Mouse (Mus musculus) naive thymus-derived CD4-positive, alpha-beta T cell, adult 2 months (primary cell): ENCODE data around the gene Fam118a.
"Not testable (repeated sequence)": the region's sequence is repeated elsewhere in the genome, so short reads cannot be mapped to it uniquely, and the experiment has no call there.

Source experiments
- DNase-seq: peaks from one replicate; pipeline ENCODE4 v3.0.0-alpha.2; 2011; ENCODE audit warnings: low read depth

Gene Fam118a

DNA sequence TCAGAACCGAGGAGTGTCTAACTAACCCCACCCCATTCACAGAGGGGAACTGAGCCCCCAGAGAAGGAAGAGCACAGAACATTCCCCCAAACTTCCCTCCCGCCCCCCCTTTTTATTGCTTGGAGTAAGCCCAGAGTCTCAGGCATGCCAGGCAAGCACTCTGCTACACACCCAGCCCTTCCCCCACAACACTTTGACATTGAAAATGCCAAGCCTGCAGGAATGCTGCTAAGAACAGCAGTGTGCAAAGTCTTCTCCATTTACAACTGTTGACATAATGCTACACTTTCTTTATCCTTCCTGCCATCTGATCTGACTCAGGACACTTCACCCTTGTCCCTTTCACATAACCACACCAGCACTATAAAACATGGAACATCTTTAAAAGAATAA is 16.1 kb upstream of the Fam118a start:
- DNase-seq = no peak

DNA sequence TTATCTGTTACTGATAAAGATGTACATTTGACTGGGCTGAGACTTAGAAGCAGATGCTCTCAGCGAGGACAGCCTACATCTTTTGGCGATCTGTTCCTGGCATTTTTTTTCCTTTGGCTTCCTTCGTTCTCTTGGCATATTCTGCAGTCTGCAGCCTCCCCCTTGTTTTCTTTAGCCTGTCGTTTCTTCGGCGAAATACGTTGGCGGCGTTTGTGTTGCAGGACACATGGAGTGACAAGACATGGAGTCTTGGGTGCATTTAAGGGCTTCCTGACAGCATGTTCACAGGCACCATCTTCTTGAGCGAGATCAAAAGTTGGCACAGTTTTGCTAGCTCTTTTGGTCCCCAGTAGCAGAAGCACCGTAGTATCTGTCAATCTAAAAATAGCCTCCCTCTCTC is 13.0 kb upstream of the Fam118a start:
- no peak for DNase-seq

DNA sequence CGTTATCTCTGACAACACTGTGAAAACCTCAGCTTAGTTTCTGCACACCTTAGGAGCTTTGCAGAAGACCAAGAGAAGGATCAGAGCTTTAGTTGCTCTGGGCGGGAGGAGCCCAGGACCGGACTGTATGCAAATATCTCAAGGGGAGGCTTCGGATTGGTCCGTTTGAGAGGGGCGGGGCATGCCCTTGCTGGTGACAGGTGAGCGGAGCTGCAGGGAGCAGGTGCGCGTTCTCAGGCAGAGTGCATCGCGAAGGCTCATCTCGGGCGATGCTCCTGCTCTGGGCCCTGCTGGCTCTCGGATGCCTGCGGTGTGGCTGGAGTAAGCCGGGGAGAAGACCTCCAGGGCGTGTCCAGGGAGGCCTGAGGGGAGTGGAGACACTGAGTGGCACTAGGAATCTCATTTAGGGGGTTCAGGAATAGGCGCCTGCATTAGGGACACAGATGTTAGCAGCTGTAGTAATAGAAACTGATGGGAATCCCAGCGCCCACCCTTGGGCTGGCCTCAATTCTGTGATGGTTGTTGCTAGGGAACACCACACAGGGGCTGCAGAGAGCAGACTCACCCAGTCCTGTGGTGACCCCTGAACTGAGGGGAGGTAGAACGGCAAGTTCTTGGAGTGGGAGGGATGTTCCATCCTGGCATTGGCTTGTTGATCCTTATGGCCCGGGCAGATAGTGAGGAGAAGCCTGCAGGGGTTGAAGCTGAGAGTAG is 11.6 kb upstream of the Fam118a start, which contains the start of gene Upk3a:
Upk3a (plus strand) TSS at position 191 of the 714 bp plus-strand sequence.
- no peak for DNase-seq

DNA sequence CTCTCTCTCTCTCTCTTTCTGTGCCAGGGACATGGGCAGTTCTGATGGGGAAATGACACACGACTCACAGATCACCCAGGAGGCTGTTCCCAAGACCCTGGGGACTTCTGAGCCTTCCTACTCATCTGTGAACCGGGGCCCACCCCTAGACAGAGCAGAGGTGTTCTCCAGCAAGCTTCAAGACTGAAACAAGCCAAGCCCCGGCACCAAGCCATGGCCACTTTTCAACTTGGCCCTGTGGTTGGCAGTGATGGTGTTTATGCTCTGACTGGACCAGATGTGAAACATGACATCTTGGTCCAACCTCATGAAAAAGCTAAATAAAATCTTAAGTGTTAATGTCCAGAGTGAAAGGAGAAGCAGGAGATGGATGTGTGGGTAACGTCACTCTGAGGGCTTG is 6.5 kb upstream of the Fam118a start:
- DNase-seq = no peak

DNA sequence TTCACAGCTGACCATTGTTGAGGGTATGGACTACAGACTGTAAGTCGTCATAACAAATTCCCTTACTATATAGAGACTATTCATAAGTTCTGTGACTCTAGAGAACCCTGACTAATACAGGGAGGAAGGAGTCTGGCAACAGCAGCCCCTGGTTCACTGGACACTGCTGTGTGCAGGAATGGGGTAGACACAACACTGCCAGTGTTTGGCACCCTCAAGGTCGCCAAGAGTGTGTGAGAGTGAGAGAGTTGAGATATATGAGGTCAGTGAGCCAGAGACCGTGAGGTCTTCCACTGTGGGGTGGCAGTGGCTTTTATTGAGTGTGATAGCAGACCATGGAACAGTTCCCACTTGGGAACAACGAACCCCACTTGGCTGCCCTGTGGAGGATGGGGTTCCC is 2.6 kb upstream of the Fam118a start:
- no peak for DNase-seq

DNA sequence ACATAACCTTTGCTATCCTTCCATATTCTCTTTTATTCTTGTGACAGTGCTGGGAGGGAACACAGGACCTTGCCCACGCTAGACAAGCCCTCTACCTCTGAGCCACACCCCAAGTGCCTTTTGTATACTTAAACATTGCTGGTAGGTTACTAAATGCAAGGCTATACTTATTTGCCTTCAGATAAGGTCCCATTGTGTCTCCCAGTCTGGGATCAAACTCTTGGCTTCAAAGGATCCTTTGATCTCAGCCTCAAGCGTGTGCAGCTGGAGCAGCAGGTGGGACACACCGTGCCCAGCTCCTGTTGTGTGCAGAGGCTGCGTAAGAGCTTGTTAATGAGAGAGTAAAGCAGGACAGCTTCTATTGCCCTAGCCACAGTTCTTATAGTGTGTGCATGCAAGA is 1.0 kb upstream of the Fam118a start:
- no peak for DNase-seq

DNA sequence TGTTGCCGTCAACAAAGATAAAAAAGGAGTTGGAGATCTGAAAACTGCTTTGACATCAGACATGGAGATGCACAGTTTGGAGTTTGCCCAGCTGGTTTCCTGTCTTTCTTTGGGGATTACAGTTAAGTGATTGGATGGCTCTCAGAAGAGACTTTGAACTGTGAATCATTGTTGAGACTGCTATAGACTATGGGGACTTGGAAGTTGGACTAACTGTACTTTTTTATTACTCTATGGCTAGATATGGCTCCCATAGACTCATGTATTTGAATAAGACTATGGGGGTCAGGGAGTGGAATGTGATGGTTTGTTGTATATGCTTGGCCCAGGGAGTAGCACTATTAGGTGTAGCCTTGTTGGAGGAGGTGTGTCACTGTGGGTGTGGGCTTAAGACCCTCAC is 1.9 kb downstream of the Fam118a start:
- DNase-seq = not testable (repeated sequence)

DNA sequence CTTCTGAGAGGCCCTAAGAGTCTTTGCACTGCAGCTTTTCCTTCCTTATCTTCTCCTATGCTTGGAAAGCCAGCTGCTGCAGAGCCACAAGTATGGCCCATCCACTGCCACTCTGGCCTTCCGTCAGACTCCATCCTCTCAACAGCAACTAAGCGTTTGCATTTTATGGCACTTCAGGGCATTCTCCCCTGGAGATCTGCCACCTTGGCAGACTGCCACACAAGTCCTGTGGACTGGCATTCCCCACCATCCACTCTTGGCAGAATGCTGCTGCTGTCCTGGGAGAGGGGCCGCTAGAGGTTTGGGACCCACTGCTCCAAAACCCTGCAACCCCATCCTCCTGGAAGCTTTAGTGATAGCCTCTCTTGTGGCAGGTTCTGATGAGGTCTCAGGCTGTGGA is 3.1 kb downstream of the Fam118a start:
- no peak for DNase-seq

DNA sequence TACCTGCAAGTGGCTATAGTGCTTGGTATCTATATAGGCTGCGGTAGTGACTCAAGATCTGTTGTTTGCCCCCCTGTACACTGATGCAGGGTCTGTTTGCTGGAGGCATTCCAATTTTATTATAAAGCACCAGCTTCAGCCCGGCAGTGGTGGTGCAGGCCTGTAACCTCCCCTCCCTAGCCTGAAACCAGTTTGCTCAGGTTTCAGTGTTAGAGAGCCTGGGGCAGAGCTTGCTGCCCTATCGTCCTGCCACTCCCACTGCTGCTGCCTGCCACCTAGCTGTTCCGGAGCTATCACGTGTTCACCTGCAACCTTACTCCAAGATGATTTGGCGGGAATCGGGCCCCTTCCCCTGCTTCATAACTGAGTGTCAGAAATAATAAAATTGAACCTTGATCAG is 5.2 kb downstream of the Fam118a start:
- DNase-seq = not testable (repeated sequence)

DNA sequence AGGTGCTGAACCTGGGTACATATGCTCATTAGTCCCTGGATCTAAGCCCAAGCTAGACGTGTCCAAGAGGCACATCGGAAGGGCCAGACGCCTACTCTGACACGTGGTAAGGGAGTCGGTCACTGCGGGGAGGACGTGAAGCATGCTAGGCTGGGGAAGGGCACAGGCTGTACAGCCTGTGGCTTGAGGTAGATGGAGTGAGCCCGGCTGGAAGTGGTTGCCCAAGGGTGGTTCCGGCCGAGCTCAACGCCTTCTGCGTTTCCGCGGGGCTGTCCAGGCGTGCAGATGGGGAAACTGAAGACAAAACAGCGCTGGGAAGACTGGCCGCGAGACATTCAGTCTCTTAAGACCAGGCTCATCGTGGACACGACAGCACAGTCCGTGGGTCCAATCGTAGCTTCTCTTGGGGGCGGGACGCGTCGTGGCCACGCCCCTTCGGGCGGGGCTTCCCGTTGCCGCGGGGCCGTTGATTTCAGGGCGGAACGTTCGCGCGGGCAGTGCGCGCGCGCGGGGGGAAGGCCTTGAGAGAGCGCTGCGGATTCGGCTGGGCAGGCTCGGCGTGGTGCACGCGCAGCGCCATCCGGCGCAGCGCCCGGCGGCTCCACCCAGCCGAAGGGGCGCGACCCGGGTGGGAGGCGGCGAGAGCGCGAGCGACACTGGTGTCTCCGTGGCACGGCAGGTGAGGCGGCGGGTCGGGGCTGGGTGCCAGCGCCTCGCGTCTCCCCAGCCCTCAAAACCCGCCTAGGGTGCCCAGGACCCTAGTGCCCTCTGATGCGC is 8.0 kb downstream of the Fam118a start:
- DNase-seq = peak; percentile 99

GRCm38 (mm10) chr15:85037343-85037690 is 8.6 kb downstream of the Fam118a start:
- DNase-seq = no peak

DNA sequence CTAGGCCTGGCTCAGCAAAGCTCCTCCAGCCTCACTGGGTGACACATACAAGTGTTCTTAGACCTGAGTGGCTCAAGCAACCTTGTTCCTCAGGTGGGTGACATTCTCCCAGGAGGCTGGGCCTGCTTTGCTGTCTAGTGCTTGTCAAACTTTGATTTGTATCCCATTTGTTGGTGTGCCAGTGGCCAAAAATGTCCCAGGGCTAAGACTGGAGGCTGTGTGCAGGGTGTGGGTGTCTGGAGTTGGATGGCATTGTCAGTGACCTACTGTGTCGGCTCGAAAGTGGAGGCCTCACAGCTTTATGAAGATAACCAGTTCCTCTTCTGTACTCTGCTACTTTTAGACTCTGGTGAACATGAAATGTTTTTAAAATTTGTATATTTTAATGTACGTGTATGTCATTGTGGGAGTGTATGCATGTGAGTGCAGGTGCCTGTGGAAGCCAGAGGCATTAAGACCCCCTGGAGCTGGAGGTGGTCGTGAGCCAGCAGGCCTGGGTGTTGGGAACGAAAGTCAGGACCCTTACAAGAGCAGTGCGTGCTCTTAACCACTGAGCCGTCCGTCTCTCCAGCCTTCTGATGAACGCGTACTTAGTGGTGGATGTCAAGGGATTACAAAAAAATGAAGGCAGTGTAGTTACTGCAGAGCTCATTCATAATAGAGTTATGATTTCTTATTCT is 12.9 kb downstream of the Fam118a start:
- no peak for DNase-seq

DNA sequence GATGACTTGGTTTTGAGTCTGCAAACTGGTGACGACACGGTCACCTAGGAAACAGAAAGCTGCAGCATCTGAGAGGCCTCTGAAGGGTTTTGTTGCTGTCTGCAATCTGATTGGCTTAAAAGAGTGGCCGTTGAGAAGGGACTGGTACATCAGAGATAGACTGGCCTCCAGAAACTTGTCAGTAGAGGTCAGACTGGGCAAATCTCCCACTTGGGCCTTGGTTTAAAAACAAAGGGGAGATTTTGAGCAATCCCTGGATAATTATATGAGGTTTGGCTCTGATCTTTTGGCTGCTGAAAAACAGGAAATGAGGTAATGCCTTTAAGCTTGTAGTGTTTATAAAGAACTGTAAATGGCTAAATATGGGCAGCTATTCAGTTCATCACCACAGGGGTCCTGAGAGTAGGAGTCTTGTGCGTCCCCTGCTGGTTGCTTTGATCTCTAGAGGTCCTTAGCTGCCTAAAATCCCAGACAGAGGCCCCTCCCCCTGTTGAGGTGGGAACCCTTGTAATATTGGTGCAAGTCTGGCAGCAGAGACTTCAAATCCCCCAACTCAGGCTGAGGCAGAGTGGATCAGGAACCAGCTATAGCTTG is 13.7 kb downstream of the Fam118a start:
- peak; percentile 96 for DNase-seq

DNA sequence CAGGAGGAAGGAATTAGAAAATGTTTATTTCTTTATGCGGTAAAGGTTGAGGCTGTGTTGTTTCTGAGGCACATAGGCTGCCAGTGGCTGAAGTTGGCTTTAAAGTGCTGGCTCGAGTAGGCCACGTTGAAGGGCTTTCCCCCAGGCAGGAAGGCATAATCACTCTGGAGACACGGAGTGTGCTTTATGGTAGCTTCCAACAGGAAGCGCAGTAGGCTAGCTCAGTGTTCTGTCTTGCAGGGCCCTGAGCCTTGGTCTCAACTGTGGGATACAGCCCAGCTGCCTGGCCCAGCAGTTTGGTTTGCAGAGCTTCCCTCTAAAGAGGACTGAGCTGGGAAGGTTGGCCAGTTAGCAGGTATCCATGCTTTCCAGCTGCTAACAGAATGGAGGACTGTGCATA is 14.4 kb downstream of the Fam118a start:
- DNase-seq = no peak

GRCm38 (mm10) chr15:85043761-85044160 is 15.0 kb downstream of the Fam118a start:
- DNase-seq = peak; percentile 16

DNA sequence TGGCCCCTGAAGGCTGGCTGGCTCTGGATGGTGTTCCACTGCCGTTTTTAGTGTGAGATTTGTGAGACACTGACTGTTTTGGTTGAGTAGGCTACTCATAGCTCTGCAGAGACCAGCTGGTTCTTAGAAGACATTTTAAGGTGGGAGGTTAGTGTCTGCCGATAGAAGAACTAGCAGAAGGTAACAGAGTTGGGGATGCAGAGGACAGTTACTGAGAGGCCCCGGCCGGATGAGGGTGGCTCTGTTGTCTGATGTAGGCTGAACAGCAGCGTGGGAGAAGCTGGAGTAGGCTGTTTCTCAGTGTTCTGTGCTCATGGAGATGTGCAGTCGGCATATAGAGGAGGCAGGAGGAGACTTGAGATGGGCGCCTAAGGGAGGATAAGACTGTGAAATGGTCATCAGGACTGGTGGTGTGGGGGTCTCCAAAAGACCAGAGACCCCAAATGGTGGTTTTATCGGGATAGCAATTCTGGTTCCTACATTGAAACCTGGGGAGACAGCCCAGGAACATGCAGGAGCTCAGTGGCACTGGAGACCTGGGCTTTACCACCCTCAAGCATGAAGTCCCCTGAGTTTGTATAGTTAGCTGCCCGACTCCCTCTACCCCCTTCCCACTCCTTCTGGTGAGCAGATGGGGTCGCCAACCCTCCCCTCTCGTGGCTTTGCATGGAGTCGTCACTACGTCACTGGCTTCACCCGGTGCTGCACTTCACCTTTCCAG is 17.6 kb downstream of the Fam118a start:
- DNase-seq = no peak

- no peak for DNase-seq
Measured at GRCm38 (mm10) chr15:85047865-85048264, 19.1 kb downstream of the Fam118a start.

DNA sequence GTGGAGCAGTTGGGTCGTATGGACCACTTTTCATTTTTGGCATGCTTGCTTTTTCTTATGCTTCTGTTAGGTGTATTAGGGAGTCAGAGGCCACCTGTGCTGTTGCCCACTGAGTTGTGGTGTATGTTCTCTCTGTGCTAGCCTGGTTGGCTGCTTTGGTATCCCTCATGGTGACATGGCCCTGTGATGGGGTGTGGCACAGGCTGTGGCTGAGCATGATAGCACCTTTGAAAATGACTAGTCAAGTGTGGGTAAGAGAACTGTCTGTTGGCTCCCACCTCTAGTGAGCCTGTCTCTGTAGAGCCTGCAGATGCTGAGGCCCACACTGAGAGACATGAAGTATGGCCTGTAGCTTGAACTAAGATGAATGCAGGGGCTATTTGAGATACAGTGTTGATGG is 21.0 kb downstream of the Fam118a start:
- no peak for DNase-seq

DNA sequence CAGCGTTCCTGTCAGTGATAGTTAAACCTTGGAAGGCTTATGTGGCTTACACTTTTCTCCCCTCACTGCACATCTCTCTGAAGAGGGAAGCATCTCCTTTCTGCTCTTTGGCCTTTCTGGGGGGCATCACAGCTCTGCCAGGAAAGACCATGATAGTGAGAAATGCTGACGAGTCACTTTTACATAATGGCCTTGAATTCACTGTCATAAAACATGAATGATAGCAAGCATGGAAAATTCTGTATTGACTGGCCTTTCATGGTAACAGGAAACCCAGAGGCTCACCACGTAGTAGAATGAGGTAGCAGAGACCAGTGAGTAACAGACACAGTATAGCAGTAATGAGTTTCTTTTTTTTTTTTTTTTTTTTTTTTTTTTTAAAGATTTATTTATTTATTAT is 25.4 kb downstream of the Fam118a start:
- no peak for DNase-seq

GRCm38 (mm10) chr15:85055186-85055585 is 26.4 kb downstream of the Fam118a start:
- no peak for DNase-seq

DNA sequence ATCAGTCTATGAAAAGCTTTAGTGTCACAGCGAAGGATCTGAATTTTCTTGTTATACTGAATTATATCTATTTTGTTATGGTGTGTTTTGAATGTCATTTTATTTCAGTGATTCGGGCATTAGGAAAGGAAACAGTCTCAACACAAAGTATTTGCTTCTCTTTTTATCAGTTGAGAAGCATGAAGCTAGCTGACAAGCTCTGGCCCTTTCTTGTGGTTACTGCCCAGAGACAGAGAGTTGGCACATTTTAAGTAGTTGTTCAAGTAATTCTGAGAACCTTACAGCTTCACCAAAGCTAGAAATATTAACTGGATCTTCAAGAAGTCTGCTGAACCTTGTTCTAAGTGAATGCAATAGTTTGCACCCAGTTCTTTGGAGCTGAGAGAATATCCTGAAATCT is 34.7 kb downstream of the Fam118a start:
- no peak for DNase-seq

DNA sequence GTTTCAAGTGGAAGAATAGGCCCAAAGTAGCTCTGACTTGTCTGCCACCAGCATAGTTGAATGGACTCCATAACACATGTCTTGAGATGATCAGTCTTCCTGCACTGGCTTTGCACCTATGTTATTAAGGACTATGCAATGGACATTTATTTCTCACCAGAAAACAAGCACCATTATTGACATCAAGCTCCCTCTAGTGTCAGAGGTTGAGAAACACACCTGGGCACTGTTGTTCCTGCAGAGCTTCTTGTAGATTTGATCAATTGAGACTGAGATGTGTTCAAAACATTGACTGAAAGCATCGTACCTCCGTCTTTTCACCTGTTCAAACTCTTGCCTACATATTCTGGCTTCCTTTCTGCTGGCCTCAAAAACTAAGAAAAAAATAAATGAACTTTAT is 41.8 kb downstream of the Fam118a start:
- DNase-seq = peak; percentile 78
